Mouse (Mus musculus) ovary, postnatal 36 days (tissue): ENCODE measurements around the gene Olfr312.
A peak's percentile ranks its signal among the peaks of the same experiment; 100 is the strongest.
"Not testable (repeated sequence)": the region's sequence is repeated elsewhere in the genome, so short reads cannot be mapped to it uniquely, and the experiment has no call there.

ENCODE experiments used
- DNase-seq: peaks from one replicate; pipeline ENCODE4 v3.0.0; 2022; ENCODE audit warnings: low spot score, mixed read lengths

The Olfr312 gene

DNA sequence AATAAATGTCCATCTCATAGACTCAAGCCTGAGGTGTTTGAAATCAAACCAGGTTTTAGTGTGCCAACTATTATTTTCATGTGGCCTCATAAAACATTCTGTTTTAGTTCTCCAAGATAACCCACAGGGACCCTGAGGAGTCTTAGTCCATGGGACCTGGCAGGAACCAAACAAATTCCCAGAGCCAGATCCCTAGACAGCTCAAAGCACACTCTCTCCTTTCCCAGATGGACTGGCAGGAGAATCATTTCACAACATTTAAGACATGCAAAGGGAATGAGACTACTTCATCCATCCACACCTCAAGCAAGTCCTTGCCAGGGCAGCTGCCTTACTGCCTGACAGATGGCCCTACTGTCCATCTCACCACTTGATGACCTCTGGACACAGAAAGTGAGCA is at the start of gene Olfr312:
Olfr312 (plus strand) TSS at position 301 of the 400 bp plus-strand sequence.
- DNase-seq: not testable (repeated sequence)

DNA sequence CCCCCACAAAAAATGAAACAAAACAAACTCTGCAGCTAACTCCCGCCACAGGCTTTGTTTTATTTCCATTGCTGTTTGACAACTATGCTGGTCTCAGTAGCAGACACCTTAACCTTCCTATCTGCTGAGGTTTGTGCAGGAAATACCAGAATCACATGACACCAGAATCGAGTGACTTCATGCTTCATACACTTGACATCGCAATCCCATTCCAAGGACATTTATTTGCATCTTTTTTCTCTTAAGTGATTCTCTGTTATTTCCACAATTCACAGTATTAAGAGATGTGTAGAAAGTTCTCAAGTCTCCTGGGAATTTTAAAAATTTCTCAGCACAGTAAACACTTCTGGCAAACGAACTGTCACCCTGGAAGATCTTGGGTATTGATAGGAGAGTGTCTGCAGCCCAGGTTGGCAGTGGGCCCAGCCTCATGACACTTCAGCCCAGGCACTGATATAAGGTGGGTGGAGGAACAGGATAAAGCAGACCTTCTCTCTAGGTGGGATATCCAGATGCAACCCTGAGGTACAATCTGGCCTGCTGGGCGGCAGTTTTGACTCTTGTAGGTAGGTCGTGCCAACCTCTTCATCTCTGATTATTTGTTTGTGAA is 46.5 kb upstream of the Olfr312 start, which contains the start of gene Olfr314:
Olfr314 (plus strand) TSS at position 473 of the 610 bp plus-strand sequence.
- DNase-seq: no peak

DNA sequence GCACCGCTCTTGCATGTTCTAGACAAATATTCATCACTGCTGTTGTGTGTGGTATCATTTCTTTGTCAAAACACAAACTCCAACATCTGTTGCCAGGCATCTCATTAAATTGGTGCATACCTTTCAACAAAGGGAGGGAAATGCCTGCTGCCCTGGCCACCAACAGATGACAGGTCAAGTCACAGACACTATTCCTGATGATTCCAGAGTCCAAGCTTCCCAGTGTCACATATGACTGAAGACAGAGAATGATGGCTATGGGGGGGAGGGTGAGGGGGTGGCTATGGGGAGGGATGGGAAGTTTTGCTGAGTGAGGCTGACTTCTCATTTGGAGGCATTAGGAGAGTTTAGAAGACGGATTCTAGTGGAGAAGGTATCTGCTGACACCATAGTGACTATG is 44.9 kb upstream of the Olfr312 start:
- no peak for DNase-seq

DNA sequence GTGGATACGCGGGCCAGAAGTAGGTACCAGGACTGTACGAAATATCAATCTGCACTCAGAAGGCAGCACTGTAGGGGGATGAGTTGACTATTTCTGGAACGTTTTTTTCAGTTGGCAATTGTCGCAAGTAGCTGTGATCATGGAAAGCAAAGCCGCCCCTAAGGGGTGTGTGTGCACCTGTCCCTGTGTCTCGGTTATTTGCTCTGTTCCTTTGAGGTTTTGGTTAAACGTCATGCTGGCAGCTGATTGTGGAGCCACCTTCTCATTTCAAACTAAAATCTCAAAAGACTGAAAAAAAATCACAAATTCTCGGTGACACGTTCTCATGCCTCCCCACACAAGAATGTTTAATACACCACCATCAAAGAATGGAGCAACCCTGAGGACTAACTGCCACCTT is 41.4 kb upstream of the Olfr312 start:
- DNase-seq: no peak

DNA sequence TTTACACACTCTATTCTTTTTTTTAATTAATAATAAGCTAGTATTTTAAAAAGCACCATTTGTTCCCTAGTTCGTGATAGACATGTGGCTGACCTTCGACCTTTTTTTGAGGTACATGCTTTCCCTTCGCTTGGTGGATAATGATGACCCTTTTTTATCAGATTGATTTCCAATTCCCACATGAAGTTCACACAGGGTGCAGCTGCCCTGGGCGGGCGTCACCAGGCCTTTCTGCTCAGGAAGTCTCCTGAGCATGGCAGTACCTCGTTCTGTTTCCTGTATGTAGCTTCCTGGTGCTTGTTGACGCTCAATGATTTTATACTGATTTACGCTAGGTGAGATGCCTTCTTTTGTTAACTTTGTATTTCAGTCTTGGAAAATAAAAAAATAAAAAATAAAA is 40.7 kb upstream of the Olfr312 start:
- no peak for DNase-seq

DNA sequence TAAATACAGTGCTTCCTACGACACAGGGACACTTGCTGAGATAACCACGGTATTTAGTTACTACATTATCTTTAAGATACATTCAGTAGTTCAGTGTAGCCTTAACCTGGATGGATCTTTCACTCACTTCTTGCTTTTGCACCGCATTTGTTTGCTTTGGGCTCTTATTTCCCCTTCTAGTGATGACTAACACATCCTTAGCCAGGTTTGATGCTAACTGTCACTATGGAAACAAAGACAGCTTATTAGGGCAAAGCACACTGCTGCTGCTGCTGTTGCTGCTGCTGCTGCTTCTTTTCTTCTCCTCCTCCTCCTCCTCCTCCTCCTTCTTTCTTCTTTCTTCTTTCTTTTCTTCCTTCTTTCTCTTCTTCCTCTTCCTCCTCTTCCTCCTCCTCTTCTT is 39.5 kb upstream of the Olfr312 start:
- DNase-seq: no peak

DNA sequence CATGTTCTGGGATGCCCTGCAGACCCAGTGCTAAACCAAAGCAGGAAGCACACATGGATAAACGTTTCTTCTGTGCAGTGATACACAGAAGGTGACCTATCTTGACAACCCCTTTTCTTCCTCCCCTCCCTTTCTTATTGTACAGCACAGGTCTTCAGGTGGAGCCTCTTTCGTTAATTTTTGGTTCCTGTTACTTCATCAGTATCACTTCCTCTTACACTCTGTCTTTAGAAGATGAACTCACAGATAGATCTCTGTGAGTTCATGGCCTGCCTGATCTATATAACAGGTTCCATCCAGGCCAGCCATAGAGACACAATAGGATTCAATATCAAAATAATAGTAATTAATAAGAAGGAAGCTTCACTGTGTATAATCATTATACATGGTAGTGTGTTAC is 39.0 kb upstream of the Olfr312 start:
- DNase-seq: no peak

DNA sequence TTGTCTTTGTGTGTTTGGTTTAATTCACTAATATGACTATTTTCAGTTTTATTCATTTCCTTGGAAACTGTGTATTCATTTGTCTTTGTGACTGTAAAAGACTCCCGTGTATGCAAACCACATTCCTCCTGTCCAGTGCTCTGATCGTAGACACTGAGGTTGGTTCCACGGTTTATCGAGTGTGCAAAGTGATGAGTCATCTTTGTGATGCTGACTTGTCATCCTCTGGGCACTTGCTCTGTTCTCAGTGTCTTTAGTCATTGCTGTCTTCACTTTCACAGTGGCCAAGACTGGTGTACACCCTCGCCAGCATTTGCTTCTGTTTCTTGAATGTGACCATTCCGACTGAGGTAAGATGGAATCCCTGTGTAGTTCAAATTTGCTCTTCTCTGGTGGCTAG is 38.4 kb upstream of the Olfr312 start:
- no peak for DNase-seq

DNA sequence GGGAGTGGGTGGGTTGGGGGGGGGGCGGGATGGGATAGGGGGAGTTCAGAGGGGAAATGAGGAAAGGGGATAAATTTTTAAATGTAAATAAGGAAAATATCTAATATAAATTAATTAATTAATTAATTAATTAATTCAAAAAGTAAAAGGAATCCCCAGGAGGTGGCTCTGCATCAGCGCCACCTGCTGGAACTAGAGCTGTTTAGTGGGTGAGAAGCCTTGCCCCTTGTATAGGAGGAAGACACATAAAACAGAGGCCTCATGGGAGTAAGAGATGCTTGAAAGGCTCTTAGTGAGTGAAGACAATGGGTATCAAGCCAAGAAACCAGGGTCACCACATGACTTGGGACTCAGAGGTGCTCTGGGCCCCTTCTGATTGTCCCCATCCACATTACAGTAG is 33.2 kb upstream of the Olfr312 start:
- DNase-seq: no peak

DNA sequence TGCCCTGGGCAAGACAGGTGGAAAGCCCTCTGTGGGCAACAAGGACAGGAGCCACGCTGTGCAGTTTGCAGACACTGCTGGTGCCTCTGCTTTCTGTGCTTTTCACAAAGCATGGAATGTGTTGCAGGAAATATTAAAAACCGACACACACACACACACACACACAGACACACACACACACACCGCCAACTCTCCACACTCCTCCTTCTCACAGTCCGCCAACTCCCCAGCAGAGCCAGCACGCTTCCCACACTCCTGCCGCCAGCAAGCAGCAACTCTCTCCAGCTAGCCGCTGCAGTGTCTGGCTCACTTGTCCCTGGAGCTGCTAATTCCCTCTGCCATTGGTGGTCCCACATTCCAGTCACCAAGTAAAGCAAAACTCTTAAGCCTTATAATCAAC is 32.2 kb upstream of the Olfr312 start:
- no peak for DNase-seq

DNA sequence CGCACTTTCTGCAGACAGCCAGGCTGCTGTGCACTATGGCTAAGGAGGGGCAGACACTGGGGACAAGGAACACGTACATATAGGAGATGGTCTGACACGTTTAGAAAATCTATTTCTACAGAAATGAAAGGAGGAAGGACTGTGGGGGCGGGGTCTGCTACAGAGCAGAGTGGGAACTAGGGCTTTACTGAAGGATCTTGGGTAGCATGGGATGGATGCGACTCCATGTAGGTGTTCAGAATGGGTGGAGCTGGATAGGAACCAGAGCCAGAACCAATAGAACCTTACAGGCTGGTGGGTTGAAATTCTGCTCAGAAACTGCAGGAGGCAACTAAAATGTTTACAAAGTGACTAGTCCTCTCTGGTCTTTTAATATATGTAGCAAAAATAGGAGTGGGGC is 29.3 kb upstream of the Olfr312 start:
- DNase-seq: no peak

DNA sequence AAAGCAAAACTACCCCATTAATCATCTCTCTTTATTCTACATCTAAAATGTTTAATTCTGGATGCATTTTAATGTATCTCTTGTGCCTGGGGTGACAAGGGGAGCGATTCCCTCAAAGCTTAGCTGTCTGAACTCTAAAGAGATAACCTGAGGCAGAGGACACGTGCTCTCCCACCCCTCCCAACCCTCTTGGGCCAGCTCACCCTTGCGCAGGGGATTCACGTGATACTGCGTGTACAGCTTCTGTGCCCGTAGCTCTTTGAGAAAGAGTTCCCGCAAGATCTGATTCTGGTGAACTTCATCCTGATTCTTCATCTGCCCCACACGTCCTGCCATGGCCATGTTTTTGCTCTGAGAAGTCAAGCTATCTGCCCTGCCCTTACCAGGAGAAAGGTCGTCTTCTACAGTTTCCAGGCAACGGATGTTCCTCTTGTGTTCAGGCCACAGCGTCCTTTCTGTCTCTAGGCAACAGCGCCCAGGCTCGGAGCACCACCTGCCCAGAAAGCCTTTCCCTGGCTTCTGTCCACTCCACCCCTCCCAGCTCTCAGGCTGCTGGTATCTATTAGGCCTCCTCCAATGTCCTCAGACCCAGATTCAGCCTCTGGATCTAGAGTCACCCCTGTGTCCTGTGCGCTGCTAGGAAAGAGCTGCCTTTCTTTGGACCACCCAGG is 27.3 kb upstream of the Olfr312 start, which contains the start of gene Fam183b:
Fam183b (minus strand) TSS at position 403 of the 671 bp plus-strand sequence.
- DNase-seq: peak; percentile 35

DNA sequence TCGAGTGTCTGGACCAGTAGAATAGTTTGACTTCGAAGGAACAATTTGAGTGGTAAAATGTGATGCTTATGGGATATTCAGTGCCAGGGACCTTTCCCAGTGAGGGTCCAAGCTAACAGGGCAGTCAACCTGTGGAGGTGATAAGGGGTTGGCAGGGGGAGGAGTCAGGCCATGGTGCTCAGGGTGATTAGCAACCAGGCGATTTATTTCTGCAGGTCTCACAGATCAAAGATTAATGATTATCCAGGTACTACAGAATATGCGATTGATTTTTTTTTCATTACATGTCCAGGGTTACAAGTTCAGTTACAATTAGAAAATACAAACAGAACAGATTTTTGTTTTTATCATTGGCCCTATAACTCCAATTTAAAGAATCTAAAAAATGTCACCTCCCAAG is 25.2 kb upstream of the Olfr312 start:
- DNase-seq: no peak

DNA sequence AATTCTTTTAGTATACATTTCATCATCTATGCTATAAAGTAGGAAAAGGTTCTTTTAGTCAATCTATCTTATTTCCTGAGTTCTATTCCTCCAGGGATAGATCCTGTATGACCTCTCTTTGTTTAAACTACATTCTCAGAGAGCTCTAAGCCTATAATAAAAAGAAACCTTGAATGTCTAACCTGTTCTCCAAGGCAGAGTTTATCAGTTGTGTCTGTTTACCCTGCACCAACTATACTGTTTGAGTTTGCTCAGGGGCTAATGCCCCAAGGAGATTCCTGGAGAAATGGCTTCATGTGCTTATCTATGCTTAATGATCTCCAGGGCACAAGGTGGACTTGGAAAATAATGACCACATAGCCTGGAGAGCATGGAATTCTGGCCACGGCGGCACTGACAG is 24.6 kb upstream of the Olfr312 start:
- DNase-seq: no peak

DNA sequence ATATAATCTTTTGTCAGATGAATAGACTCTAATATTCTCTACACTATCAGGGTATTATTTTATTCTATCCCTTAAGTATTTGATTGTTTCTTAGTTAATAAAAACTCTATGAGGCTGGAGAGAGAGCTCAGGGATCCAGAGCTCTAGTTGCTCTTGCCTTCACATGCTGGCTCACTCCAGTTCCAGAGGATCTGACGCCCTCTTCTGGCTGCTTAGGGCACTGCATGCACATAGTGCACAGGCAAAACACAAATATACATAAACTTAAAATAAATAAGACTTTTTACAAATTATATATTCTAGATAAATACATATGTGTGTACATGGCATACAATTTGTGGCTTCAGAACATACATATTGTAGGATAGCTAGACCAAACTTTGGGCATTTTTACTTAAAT is 17.0 kb upstream of the Olfr312 start:
- DNase-seq: no peak

DNA sequence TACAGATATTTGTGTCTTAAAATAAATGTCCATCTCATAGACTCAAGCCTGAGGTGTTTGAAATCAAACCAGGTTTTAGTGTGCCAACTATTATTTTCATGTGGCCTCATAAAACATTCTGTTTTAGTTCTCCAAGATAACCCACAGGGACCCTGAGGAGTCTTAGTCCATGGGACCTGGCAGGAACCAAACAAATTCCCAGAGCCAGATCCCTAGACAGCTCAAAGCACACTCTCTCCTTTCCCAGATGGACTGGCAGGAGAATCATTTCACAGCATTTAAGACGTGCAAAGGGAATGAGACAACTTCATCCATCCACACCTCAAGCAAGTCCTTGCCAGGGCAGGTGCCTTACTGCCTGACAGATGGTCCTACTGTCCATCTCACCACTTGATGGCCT is 14.3 kb upstream of the Olfr312 start, which contains the start of gene Olfr313:
Olfr313 (plus strand) TSS at position 301 of the 400 bp plus-strand sequence.
- DNase-seq: not testable (repeated sequence)

DNA sequence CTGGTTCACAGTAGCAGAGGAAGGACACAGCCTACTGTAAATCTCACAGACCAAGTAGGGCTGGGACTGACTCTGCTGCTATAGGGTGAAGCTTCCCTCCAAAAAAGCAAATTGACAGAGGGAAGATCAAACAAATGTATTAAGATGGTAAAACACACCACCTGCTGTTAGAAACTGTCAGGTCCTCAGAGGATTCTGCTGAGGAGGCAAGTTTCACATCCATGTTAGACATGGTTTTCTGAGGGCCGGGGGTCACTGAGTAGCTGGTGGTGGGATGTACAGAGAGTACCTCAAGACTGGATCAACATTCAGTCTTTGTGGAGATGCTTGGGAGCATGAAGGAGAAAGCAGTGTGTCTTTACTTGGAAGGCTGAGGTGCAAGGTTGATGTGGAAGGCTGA is 13.4 kb upstream of the Olfr312 start:
- DNase-seq: no peak

DNA sequence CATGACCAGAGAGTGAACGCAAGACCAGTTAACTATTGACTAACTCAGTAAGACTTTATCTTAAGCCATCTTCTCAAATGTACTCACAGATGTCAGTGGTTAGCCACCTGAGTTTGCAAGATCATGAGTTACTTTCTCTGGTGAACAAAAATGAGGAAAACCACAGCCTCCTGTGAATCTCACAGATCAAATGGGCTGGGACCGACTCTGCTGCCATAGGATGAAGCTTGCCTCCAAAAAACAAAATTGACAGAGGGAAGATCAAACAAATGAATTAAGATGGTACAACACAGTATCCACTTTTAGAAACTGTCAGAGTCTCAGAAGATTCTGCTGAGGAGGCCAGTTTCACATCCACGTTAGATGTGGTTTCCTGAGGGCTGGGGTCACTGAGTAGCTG is 727 bp downstream of the Olfr312 start:
- no peak for DNase-seq

DNA sequence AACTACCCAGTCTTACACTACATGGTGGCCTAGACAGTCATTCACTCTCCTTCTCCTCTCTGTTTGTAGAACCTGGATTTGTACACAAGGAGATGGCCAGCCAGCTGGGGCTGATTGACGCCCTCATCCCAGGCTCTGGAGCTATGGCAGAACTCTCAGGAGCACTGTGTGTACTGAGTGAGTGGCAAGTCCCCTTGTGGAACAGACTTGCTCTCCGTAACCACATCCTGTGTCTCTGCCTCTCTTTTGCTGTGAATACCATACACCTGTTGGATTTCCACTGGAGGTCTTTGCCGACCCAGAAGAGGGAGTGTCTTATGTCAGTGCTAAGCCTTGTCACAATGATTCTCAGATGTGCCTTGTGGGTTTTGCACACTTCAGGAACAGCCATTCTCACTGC is 3.5 kb downstream of the Olfr312 start:
- not testable (repeated sequence) for DNase-seq

DNA sequence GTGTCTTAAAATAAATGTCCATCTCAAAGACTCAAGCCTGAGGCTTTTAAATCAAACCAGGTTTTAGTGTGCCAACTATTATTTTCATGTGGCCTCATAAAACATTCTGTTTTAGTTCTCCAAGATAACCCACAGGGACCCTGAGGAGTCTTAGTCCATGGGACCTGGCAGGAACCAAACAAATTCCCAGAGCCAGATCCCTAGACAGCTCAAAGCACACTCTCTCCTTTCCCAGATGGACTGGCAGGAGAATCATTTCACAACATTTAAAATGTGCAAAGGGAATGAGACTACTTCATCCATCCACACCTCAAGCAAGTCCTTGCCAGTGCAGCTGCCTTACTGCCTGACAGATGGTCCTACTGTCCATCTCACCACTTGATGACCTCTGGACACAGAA is 9.9 kb downstream of the Olfr312 start, which contains the start of gene Olfr311:
Olfr311 (plus strand) TSS at position 301 of the 400 bp plus-strand sequence.
- DNase-seq: not testable (repeated sequence)

DNA sequence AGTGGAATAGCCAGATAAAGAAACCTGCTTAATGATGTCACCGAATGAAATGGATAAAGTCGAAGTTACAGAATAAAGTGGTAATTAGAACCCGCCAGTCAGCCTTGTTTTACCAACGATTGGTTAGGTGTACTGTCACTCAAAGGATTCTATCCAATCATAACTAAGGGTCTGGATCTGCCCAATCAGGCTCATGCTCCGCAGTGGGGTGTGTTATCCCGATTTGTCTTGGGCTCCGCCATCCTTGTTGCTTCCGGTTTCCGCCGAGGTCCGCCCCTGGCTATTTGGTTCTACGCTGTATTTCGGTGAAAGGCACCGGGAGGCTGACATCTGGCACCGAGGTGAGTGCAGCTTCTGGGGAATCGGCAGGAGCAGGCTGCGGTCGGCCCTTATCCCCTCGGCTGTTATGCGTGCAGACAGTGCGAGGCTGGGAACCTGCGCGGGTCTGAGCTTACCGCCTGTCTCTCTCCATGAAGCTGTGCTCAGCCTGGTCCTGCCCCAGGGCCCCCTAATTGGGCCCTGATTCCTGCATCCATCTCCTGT is 18.0 kb downstream of the Olfr312 start, which contains the start of gene Gm12258:
Gm12258 (plus strand) TSS at position 240 of the 543 bp plus-strand sequence.
- peak; percentile 72 for DNase-seq

DNA sequence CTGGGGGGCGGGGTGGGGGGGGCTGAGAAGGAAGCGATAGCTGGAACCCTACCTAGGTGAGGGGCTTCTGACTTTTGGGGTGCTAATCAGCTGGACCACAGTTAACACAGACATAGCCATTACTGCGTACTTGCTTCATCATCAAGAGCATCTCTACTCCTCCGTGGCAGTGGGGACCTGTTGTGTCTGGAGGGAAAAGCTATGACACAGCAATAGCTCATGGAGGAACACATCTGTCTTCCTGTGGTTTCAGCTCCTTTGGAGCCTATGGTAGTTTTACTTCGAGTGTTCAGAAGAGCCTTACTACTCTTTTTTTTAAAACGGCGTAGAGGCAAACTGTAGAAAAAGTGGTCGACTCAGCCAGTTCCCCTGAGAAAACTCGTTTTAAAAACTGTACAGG is 18.6 kb downstream of the Olfr312 start:
- no peak for DNase-seq

DNA sequence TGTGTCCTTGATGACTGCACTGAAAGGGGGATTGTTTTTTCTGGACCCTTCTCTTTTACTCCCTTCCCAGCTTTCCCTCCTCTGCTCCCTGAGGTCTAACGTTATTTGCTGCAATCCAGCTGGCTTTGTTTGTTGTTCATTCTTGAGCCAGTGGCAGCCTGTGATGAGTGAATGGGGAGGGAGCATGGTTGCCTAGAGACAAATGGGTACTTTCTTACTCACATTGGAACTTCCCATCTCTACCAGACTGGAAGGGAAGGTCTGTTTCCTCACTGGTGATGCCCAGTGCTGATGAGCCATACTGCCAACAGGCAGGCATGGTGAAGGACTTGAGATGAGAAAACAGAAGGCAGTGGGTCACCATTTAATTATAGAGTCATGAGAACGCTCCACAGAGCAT is 20.7 kb downstream of the Olfr312 start:
- no peak for DNase-seq
